Mouse (Mus musculus) erythroid progenitor cell, adult 5-6 weeks (primary cell): ENCODE measurements around the gene Olfr1231. TPM values are rescaled to one million over a fixed set of nuclear protein-coding genes. Genes with fewer than 3 reads are reported as not detected.

Experiments used
- ATAC-seq: replicated peaks from 2 replicates; pipeline ENCODE4 v1.8.0; 2016; ENCODE audit warnings: moderate number of reproducible peaks, mild to moderate bottlenecking, moderate TSS enrichment, inconsistent platforms; ENCODE audit not compliant: poor library complexity, low FRiP score, severe bottlenecking
- total RNA-seq, 2 experiments: library from RNA; stranded (forward) in 1 of 2; stranded (reverse) in 1 of 2; fragments of 150-400 nt in 1 of 2; fragments of 186-747, 209-891 nt in 1 of 2; gene quantifications; 2 replicates each; pipeline versions ENCODE4 v1.2.3 to v1.2.4; 2015 to 2017; ENCODE audit warnings: low replicate concordance in 2 of 2

The Olfr1231 gene
- total RNA-seq (2015; ENCODE audit: low replicate concordance) (not detected in 2 replicates), total RNA-seq (2017; ENCODE audit: low replicate concordance) (not detected in 2 replicates)

DNA sequence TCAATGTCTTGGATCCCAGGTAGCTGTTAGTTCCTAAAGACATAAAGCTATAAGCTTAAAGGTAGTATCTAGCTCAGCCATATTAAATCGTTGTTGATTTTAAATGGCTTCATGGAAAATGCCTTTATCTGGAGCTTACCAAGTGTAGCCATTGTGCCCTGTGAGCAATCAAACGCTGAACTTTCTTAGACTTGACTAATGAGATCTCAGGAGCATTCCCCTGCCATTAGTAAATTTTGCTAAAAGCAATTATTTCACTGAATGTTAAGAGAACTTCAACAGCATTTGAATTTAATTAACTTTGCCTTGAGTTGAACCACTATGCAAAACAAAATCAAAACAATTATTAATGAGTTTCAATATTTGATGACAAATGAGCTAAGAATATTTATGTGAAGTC lies at the start of gene Olfr1231:
Gene Olfr1231, minus strand, starts transcription at position 101 of the 400 bp plus-strand sequence.
- ATAC-seq, result no peak

DNA sequence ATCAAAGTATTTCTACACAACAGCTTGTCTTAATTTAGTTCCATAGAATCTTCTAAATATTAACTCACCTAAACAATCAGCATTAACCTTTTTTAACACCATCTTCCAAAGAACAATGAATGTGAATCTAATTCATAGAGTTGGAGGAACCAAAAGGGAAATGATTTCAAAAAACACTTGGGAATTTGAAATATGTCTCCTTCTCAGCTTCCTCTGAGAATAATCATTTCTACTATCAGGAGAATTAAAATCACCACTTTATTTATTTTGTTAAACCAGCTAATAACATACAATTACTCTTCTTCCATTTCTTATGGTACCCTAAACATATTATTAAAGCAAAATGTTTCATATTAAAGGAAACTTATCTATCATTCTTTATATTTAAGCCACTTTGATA lies 35.4 kb upstream of the Olfr1231 start, which contains the start of gene Olfr1233:
Gene Olfr1233, minus strand, starts transcription at position 101 of the 400 bp plus-strand sequence.
- no peak for ATAC-seq

- no peak for ATAC-seq
These were observed 22.7 kb upstream of the Olfr1231 start, which contains the start of gene Olfr1232 for GRCm38 (mm10) chr2:89329575-89329974. Olfr1232 (minus strand) TSS chr2:89329675.

DNA sequence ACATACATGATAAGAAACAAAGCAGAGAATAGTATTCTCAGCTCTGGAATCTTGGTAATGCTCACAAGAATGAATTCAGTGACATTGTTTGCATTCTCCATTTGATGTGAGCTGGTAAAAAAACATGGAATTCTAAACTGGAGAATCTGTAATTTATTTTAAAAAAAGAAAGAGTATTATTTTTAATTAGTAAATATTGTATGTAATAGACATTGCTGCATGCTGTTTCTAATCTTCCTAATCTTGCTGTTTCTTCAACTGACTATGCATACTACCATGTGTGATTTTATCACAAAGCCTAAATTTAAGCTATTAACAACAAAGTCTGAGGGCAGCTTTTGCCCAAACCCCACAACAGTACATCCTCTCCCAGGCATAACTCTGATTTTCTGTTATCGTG lies 9.7 kb downstream of the Olfr1231 start, which contains the start of gene Olfr1230:
Gene Olfr1230, minus strand, starts transcription at position 101 of the 400 bp plus-strand sequence.
- no peak for ATAC-seq

DNA sequence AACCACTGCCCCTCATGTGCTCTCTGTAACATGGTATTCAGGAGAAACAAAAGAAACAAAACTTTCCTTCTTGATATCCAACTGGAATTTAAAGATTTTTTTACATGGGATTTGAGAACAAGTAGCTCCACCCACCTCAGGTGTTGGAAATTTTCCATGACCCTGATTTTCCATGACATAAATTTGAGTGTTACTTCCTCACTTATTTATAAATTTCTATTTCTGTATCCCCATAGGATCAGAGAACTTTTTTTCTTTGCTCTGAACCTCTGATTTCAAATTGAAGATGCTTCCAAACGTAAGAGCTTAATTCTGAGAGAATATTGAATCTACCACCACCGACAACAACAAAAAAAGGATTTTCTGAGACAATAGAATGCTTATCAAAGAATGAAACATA lies 19.0 kb downstream of the Olfr1231 start, which contains the start of gene Olfr1229:
Gene Olfr1229, minus strand, starts transcription at position 101 of the 400 bp plus-strand sequence.
- no peak for ATAC-seq

- no peak for ATAC-seq
These were observed 52.9 kb downstream of the Olfr1231 start, which contains the start of gene Olfr1228 for GRCm38 (mm10) chr2:89253962-89254361. Olfr1228 (minus strand) TSS chr2:89254062.

Other genes starting within 250 kb of the Olfr1231 start
- not detected in 2 replicates for gene Olfr1218, start 245.9 kb downstream of the Olfr1231 start, total RNA-seq (2015; ENCODE audit: low replicate concordance)
- not detected in 2 replicates for gene Olfr1218, start 245.9 kb downstream of the Olfr1231 start, total RNA-seq (2017; ENCODE audit: low replicate concordance)
- not detected in 2 replicates for gene Olfr1219, start 223.6 kb downstream of the Olfr1231 start, total RNA-seq (2015; ENCODE audit: low replicate concordance)
- gene Olfr1219, start 223.6 kb downstream of the Olfr1231 start, total RNA-seq (2017; ENCODE audit: low replicate concordance), result not detected in 2 replicates
- gene Olfr1220, start 200.2 kb downstream of the Olfr1231 start, total RNA-seq (2015; ENCODE audit: low replicate concordance), result not detected in 2 replicates
- gene Olfr1220, start 200.2 kb downstream of the Olfr1231 start, total RNA-seq (2017; ENCODE audit: low replicate concordance), result not detected in 2 replicates
- not detected in 2 replicates for gene Olfr1221, start 189.8 kb downstream of the Olfr1231 start, total RNA-seq (2015; ENCODE audit: low replicate concordance)
- not detected in 2 replicates for gene Olfr1221, start 189.8 kb downstream of the Olfr1231 start, total RNA-seq (2017; ENCODE audit: low replicate concordance)
- gene Olfr1222, start 174.0 kb downstream of the Olfr1231 start, total RNA-seq (2015; ENCODE audit: low replicate concordance), result not detected in 2 replicates
- gene Olfr1222, start 174.0 kb downstream of the Olfr1231 start, total RNA-seq (2017; ENCODE audit: low replicate concordance), result not detected in 2 replicates
- gene Olfr1223, start 155.5 kb downstream of the Olfr1231 start, total RNA-seq (2015; ENCODE audit: low replicate concordance), result not detected in 2 replicates
- gene Olfr1223, start 155.5 kb downstream of the Olfr1231 start, total RNA-seq (2017; ENCODE audit: low replicate concordance), result not detected in 2 replicates
- not detected in 2 replicates for gene Olfr1224-ps1, start 143.0 kb downstream of the Olfr1231 start, total RNA-seq (2015; ENCODE audit: low replicate concordance)
- gene Olfr1224-ps1, start 143.0 kb downstream of the Olfr1231 start, total RNA-seq (2017; ENCODE audit: low replicate concordance), result not detected in 2 replicates
- not detected in 2 replicates for gene Olfr1225, start 132.4 kb downstream of the Olfr1231 start, total RNA-seq (2015; ENCODE audit: low replicate concordance)
- gene Olfr1225, start 132.4 kb downstream of the Olfr1231 start, total RNA-seq (2017; ENCODE audit: low replicate concordance), result not detected in 2 replicates
- not detected in 2 replicates for gene Olfr1226, start 107.0 kb downstream of the Olfr1231 start, total RNA-seq (2015; ENCODE audit: low replicate concordance)
- gene Olfr1226, start 107.0 kb downstream of the Olfr1231 start, total RNA-seq (2017; ENCODE audit: low replicate concordance), result not detected in 2 replicates
- not detected in 2 replicates for gene Olfr1228, start 53.0 kb downstream of the Olfr1231 start, total RNA-seq (2015; ENCODE audit: low replicate concordance)
- not detected in 2 replicates for gene Olfr1228, start 53.0 kb downstream of the Olfr1231 start, total RNA-seq (2017; ENCODE audit: low replicate concordance)
- not detected in 2 replicates for gene Olfr1229, start 19.1 kb downstream of the Olfr1231 start, total RNA-seq (2015; ENCODE audit: low replicate concordance)
- not detected in 2 replicates for gene Olfr1229, start 19.1 kb downstream of the Olfr1231 start, total RNA-seq (2017; ENCODE audit: low replicate concordance)
- not detected in 2 replicates for gene Olfr1230, start 9.8 kb downstream of the Olfr1231 start, total RNA-seq (2015; ENCODE audit: low replicate concordance)
- not detected in 2 replicates for gene Olfr1230, start 9.8 kb downstream of the Olfr1231 start, total RNA-seq (2017; ENCODE audit: low replicate concordance)
- gene Olfr1232, start 22.6 kb upstream of the Olfr1231 start, total RNA-seq (2015; ENCODE audit: low replicate concordance), result not detected in 2 replicates
- gene Olfr1232, start 22.6 kb upstream of the Olfr1231 start, total RNA-seq (2017; ENCODE audit: low replicate concordance), result not detected in 2 replicates
- not detected in 2 replicates for gene Olfr1233, start 35.3 kb upstream of the Olfr1231 start, total RNA-seq (2015; ENCODE audit: low replicate concordance)
- gene Olfr1233, start 35.3 kb upstream of the Olfr1231 start, total RNA-seq (2017; ENCODE audit: low replicate concordance), result not detected in 2 replicates
- not detected in 2 replicates for gene Olfr1234, start 57.8 kb upstream of the Olfr1231 start, total RNA-seq (2015; ENCODE audit: low replicate concordance)
- not detected in 2 replicates for gene Olfr1234, start 57.8 kb upstream of the Olfr1231 start, total RNA-seq (2017; ENCODE audit: low replicate concordance)
- gene Olfr1238, start 102.6 kb upstream of the Olfr1231 start, total RNA-seq (2015; ENCODE audit: low replicate concordance), result not detected in 2 replicates
- not detected in 2 replicates for gene Olfr1238, start 102.6 kb upstream of the Olfr1231 start, total RNA-seq (2017; ENCODE audit: low replicate concordance)
- gene Olfr1239, start 113.3 kb upstream of the Olfr1231 start, total RNA-seq (2015; ENCODE audit: low replicate concordance), result not detected in 2 replicates
- not detected in 2 replicates for gene Olfr1239, start 113.3 kb upstream of the Olfr1231 start, total RNA-seq (2017; ENCODE audit: low replicate concordance)
- not detected in 2 replicates for gene Olfr1240, start 135.9 kb upstream of the Olfr1231 start, total RNA-seq (2015; ENCODE audit: low replicate concordance)
- not detected in 2 replicates for gene Olfr1240, start 135.9 kb upstream of the Olfr1231 start, total RNA-seq (2017; ENCODE audit: low replicate concordance)
- gene Olfr1241, start 180.1 kb upstream of the Olfr1231 start, total RNA-seq (2015; ENCODE audit: low replicate concordance), result not detected in 2 replicates
- gene Olfr1241, start 180.1 kb upstream of the Olfr1231 start, total RNA-seq (2017; ENCODE audit: low replicate concordance), result not detected in 2 replicates
- gene Olfr1242, start 191.3 kb upstream of the Olfr1231 start, total RNA-seq (2015; ENCODE audit: low replicate concordance), result not detected in 2 replicates
- gene Olfr1242, start 191.3 kb upstream of the Olfr1231 start, total RNA-seq (2017; ENCODE audit: low replicate concordance), result not detected in 2 replicates
- not detected in 2 replicates for gene Olfr1243, start 224.4 kb upstream of the Olfr1231 start, total RNA-seq (2015; ENCODE audit: low replicate concordance)
- gene Olfr1243, start 224.4 kb upstream of the Olfr1231 start, total RNA-seq (2017; ENCODE audit: low replicate concordance), result not detected in 2 replicates